Mouse (Mus musculus) erythroblast, embryonic 14.5 days (primary cell): ENCODE results near the gene Olfr78. TPM values are rescaled to one million over a fixed set of nuclear protein-coding genes. Genes with fewer than 3 reads are reported as not detected.

Experiments
- H3K27me3 ChIP-seq: 2 replicates; pipeline ENCODE4 v1.6.1; 2012; ENCODE audit warnings: inconsistent platforms; ENCODE audit not compliant: control insufficient read depth
- H3K36me3 ChIP-seq: 2 replicates; pipeline ENCODE4 v1.6.1; 2012; ENCODE audit warnings: mild to moderate bottlenecking, inconsistent platforms; ENCODE audit not compliant: control insufficient read depth
- H3K4me1 ChIP-seq: 2 replicates; pipeline ENCODE4 v1.6.1; 2012; ENCODE audit warnings: inconsistent platforms; ENCODE audit not compliant: control insufficient read depth
- H3K4me3 ChIP-seq: replicated peaks from 2 replicates; pipeline ENCODE3; 2012; ENCODE audit warnings: moderate library complexity, mild to moderate bottlenecking, inconsistent platforms
- H3K9me3 ChIP-seq: 2 replicates; pipeline ENCODE4 v1.6.1; 2012; ENCODE audit warnings: low read length, inconsistent platforms, mixed read lengths; ENCODE audit not compliant: control insufficient read depth
- GATA1 ChIP-seq: IDR thresholded peaks from 2 replicates; pipeline ENCODE4 v1.6.1; 2012; ENCODE audit warnings: low read length, inconsistent platforms, mixed read lengths
- TAL1 ChIP-seq: IDR thresholded peaks from 3 replicates; pipeline ENCODE4 v1.6.1; 2012; ENCODE audit warnings: low read length, inconsistent platforms, mixed read lengths
- polyA plus RNA-seq: library from polyadenylated mRNA; stranded (reverse); fragments of >175 nt; gene quantifications from 2 replicates; pipeline ENCODE4 v1.2.3, GENCODE M21; 2012

The Olfr78 gene
- polyA plus RNA-seq, 1 experiment = not detected

DNA sequence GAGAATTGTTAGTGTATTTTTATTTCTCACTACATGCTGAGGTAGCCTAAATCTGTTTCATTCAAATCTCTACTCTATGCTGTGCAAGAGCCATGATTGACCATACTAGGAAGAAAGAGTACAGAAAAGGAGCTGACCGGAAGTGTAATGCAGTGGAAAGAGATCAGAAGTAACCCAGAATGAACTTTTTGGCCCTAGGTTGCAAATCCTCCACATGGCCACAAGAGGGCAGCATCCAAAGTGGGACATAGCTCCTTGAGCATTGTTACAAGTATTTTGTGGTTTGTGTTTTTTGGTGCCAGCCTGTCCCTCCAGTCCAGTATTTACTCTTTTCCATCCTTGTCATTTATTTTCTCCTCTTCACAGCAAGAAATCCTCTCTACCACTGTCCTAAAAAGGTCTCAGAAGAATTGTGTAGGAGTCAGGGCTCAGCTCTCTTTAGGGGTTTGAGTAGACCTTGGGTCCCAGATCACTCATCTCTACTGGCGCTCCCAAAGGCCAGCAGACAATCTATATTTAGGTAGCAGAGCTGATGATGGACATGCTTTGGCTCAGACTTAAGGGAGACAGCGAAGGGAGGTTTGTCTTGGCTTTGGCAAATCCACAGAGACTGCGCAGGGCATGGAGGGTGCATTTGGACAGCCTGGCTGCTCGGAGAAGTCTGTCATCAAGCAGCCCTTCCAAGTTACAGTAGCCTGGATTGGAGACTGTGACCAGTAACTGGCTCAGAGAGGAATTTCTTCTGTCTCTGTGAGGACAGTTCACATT is 63.7 kb downstream of the Olfr78 start, which contains the start of gene Olfr557:
TSS of gene Olfr557 (plus strand) at position 553 of the 768 bp plus-strand sequence.
- TF ChIP-seq GATA1 (no peak), TAL1 (no peak)

More for the DNA sequence above, 63.7 kb downstream of the Olfr78 start, which contains the start of gene Olfr557:
- Histone ChIP-seq H3K4me1 (no peaks in the 10 kb centered on the region), H3K4me3 (no peak within 1 kb of the TSS), H3K9me3 (no peaks in the 10 kb centered on the region), H3K36me3 (no peaks in the 10 kb centered on the region), H3K27me3 (no peaks in the 10 kb centered on the region)

Other genes starting within 250 kb of the Olfr78 start
- gene Olfr547, start 224.7 kb downstream of the Olfr78 start, polyA plus RNA-seq = not detected in 2 replicates
- gene Olfr548-ps1, start 218.6 kb downstream of the Olfr78 start, polyA plus RNA-seq = not detected in 2 replicates
- gene Olfr549, start 209.6 kb downstream of the Olfr78 start, polyA plus RNA-seq = not detected in 2 replicates
- gene Trim21, start 194.0 kb downstream of the Olfr78 start, polyA plus RNA-seq = 0.09 and 0.26 TPM in 2 replicates
- gene Olfr550, start 188.0 kb downstream of the Olfr78 start, polyA plus RNA-seq = not detected in 2 replicates
- not detected in 2 replicates for gene Olfr551, start 167.6 kb downstream of the Olfr78 start, polyA plus RNA-seq
- gene Olfr552, start 161.7 kb downstream of the Olfr78 start, polyA plus RNA-seq = not detected in 2 replicates
- gene Olfr553, start 141.3 kb downstream of the Olfr78 start, polyA plus RNA-seq = not detected in 2 replicates
- gene Olfr554, start 121.0 kb downstream of the Olfr78 start, polyA plus RNA-seq = not detected in 2 replicates
- gene Olfr555, start 100.6 kb downstream of the Olfr78 start, polyA plus RNA-seq = not detected in 2 replicates
- gene Olfr556, start 94.6 kb downstream of the Olfr78 start, polyA plus RNA-seq = not detected in 2 replicates
- gene Trim68, start 72.1 kb downstream of the Olfr78 start, polyA plus RNA-seq = 0.05 TPM in 1 of 2 replicates, not detected in the other
- gene Olfr557, start 63.6 kb downstream of the Olfr78 start, polyA plus RNA-seq = not detected in 2 replicates
- gene Olfr558, start 57.3 kb downstream of the Olfr78 start, polyA plus RNA-seq = not detected in 2 replicates
- not detected in 2 replicates for gene Olfr33, start 40.4 kb downstream of the Olfr78 start, polyA plus RNA-seq
- gene Olfr559, start 32.0 kb downstream of the Olfr78 start, polyA plus RNA-seq = not detected in 2 replicates
- gene Olfr560, start 105 bp downstream of the Olfr78 start, polyA plus RNA-seq = not detected in 2 replicates
- gene Olfr561, start 11.8 kb upstream of the Olfr78 start, polyA plus RNA-seq = not detected in 2 replicates
- not detected in 2 replicates for gene Olfr564, start 44.0 kb upstream of the Olfr78 start, polyA plus RNA-seq
- gene Olfr566, start 99.3 kb upstream of the Olfr78 start, polyA plus RNA-seq = not detected in 2 replicates
- gene Olfr568, start 117.7 kb upstream of the Olfr78 start, polyA plus RNA-seq = not detected in 2 replicates
- gene Olfr569, start 131.4 kb upstream of the Olfr78 start, polyA plus RNA-seq = not detected in 2 replicates
- not detected in 2 replicates for gene Olfr570, start 135.1 kb upstream of the Olfr78 start, polyA plus RNA-seq
- gene Olfr571, start 158.1 kb upstream of the Olfr78 start, polyA plus RNA-seq = not detected in 2 replicates
- not detected in 2 replicates for gene Olfr572, start 164.9 kb upstream of the Olfr78 start, polyA plus RNA-seq
- gene Olfr573-ps1, start 183.1 kb upstream of the Olfr78 start, polyA plus RNA-seq = not detected in 2 replicates
- gene Olfr574, start 189.0 kb upstream of the Olfr78 start, polyA plus RNA-seq = not detected in 2 replicates
- gene Olfr575, start 199.3 kb upstream of the Olfr78 start, polyA plus RNA-seq = not detected in 2 replicates
- gene Olfr576, start 203.2 kb upstream of the Olfr78 start, polyA plus RNA-seq = not detected in 2 replicates
- gene Olfr577, start 216.5 kb upstream of the Olfr78 start, polyA plus RNA-seq = not detected in 2 replicates
- not detected in 2 replicates for gene Olfr578, start 229.9 kb upstream of the Olfr78 start, polyA plus RNA-seq